Mouse (Mus musculus): ENCODE results near the gene Rasgrp2.

Gene Rasgrp2

GRCm38 (mm10) chr19:6407109-6407508 lies 8.0 kb downstream of the Rasgrp2 start:
- no peak for DNase-seq (ENCODE audit: low read depth, low spot score)

GRCm38 (mm10) chr19:6407816-6408510 lies 8.8 kb downstream of the Rasgrp2 start:
- DNase-seq (ENCODE audit: low read depth, low spot score) = no peak

- no peak for DNase-seq (ENCODE audit: low read depth, low spot score)
Measured at GRCm38 (mm10) chr19:6408749-6409148, 9.6 kb downstream of the Rasgrp2 start.

GRCm38 (mm10) chr19:6409176-6409575 lies 10.0 kb downstream of the Rasgrp2 start:
- no peak for DNase-seq (ENCODE audit: low read depth, low spot score)

- no peak for DNase-seq (ENCODE audit: low read depth, low spot score)
Measured at GRCm38 (mm10) chr19:6409936-6410335, 10.8 kb downstream of the Rasgrp2 start.

- DNase-seq (ENCODE audit: low read depth, low spot score) = no peak
Measured at GRCm38 (mm10) chr19:6412798-6413197, 13.7 kb downstream of the Rasgrp2 start.

- DNase-seq (ENCODE audit: low read depth, low spot score) = no peak
Measured at GRCm38 (mm10) chr19:6415454-6415853, 16.3 kb downstream of the Rasgrp2 start.

GRCm38 (mm10) chr19:6416124-6416770 lies 17.1 kb downstream of the Rasgrp2 start:
- DNase-seq (ENCODE audit: low read depth, low spot score) = peak; percentile 38

GRCm38 (mm10) chr19:6416894-6417761 lies 18.0 kb downstream of the Rasgrp2 start:
- DNase-seq (ENCODE audit: low read depth, low spot score) = no peak

GRCm38 (mm10) chr19:6418233-6418879 lies 19.2 kb downstream of the Rasgrp2 start, which contains the start of gene Nrxn2:
Nrxn2 (plus strand) TSS chr19:6418731.
- peak; percentile 79 for DNase-seq (ENCODE audit: low read depth, low spot score)

GRCm38 (mm10) chr19:6418984-6419692 lies 20.0 kb downstream of the Rasgrp2 start:
- DNase-seq (ENCODE audit: low read depth, low spot score) = no peak

- no peak for DNase-seq (ENCODE audit: low read depth, low spot score)
Measured at GRCm38 (mm10) chr19:6419805-6420310, 20.7 kb downstream of the Rasgrp2 start.

- DNase-seq (ENCODE audit: low read depth, low spot score) = no peak
Measured at GRCm38 (mm10) chr19:6420481-6421210, 21.5 kb downstream of the Rasgrp2 start.

- no peak for DNase-seq (ENCODE audit: low read depth, low spot score)
Measured at GRCm38 (mm10) chr19:6421211-6421590, 22.1 kb downstream of the Rasgrp2 start.

- DNase-seq (ENCODE audit: low read depth, low spot score) = no peak
Measured at GRCm38 (mm10) chr19:6422014-6422413, 22.9 kb downstream of the Rasgrp2 start.

- DNase-seq (ENCODE audit: low read depth, low spot score) = no peak
Measured at GRCm38 (mm10) chr19:6423241-6423640, 24.1 kb downstream of the Rasgrp2 start.

GRCm38 (mm10) chr19:6424137-6424881 lies 25.2 kb downstream of the Rasgrp2 start:
- no peak for DNase-seq (ENCODE audit: low read depth, low spot score)

- no peak for DNase-seq (ENCODE audit: low read depth, low spot score)
Measured at GRCm38 (mm10) chr19:6425595-6425994, 26.5 kb downstream of the Rasgrp2 start.

GRCm38 (mm10) chr19:6426703-6427500 lies 27.8 kb downstream of the Rasgrp2 start:
- peak; percentile 74 for DNase-seq (ENCODE audit: low read depth, low spot score)
